In the genomic region with DNA sequence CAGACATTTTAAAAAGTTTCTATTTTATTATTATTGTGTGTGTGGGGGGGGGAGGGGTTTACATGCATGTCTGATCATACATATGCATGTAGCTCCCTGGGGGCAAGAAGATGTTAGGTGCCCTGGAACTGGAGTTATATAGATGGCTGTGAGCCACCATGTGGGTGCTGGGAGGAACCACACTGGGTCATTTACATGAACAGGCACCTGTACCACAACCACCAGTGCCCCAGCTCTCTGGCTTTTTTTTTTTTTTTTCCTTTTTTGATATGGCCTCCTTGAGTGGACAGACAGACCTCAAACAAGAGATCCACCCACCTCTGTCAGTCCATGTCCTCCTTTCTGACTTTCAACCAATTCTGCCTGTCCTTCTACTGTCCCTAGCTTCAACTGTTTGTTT, we compare ENCODE assay signal across 11 mouse cellular contexts. TPM values are rescaled to one million over a fixed set of nuclear protein-coding genes. Genes with fewer than 3 reads are reported as not detected.
A peak's percentile ranks its signal among the peaks of the same experiment; 100 is the strongest.
DNase-seq lines count a peak whose midpoint lies in the region; ATAC-seq and TF ChIP-seq lines count a peak whose summit lies in the region.
"Had no signal": no experiment of that assay in that cellular context is flagged by ENCODE, and none has a peak within 500 bp of the region (broad histone marks: within the 10 kb centered on the region; RNA-seq: fewer than 3 reads in every experiment).

No protein-coding gene starts in this region.

- DNase-seq in layer of hippocampus, adult 2 months (ENCODE audit: low spot score in 2 of 2) = no peak
- DNase-seq in layer of hippocampus, postnatal 14 days (ENCODE audit: low spot score in 2 of 2) = no peak
- DNase-seq in hindbrain, postnatal 0 days (ENCODE audit: low spot score) = no peak
- no peak for DNase-seq in adrenal gland, adult (ENCODE audit: inconsistent age in 2 of 2, low spot score in 1 of 2)
- DNase-seq in spleen, adult 18-20 months = no peak
- DNase-seq: adrenal gland, adult 8-10 months had no signal

- H3K79me2 ChIP-seq in myocyte (ENCODE audit: control insufficient read depth, insufficient read depth) = peaks cover 19% of the 10 kb centered on the region

- H3K4me1 ChIP-seq in cortical plate, adult 2 months (ENCODE audit: control insufficient read depth, insufficient read depth, low read length) = peaks cover 5% of the 10 kb centered on the region
- peaks cover 11% of the 10 kb centered on the region for H3K4me1 ChIP-seq in hindbrain, postnatal 0 days (ENCODE audit: insufficient read depth, low read length)

- TF ChIP-seq POLR2A in cortical plate, adult 2 months (IDR thresholded peaks at IDR 0.05; ENCODE audit: extremely low read depth, insufficient read depth, low read length) = no peak
- TF ChIP-seq POLR2A in myocyte (IDR thresholded peaks at IDR 0.05; ENCODE audit: insufficient read length, low read depth) = peak; percentile 9

- no peaks in the 10 kb centered on the region for H3K27me3 ChIP-seq in hindbrain, postnatal 0 days (ENCODE audit: insufficient read depth, low read length)
- H3K27me3 ChIP-seq in myocyte (ENCODE audit: control insufficient read depth, insufficient read depth, insufficient read length) = no peaks in the 10 kb centered on the region

- H3K4me2 ChIP-seq in hindbrain, postnatal 0 days (ENCODE audit: low read depth, low read length) = no peak overlapping the region
- H3K4me2 ChIP-seq in myocyte (ENCODE audit: low read depth) = peak overlapping the region; percentile 99

- H3K36me3 ChIP-seq in hindbrain, postnatal 0 days (ENCODE audit: insufficient read depth, low read length) = peaks cover 16% of the 10 kb centered on the region; the same call in 1 of the 2 replicates
- peaks cover 14% of the 10 kb centered on the region for H3K36me3 ChIP-seq in myocyte (ENCODE audit: control insufficient read depth, insufficient read depth)

- H3ac ChIP-seq in myocyte (ENCODE audit: control insufficient read depth, insufficient read length) = peak overlapping the region; percentile 97

- no peaks in the 10 kb centered on the region for H3K9me3 ChIP-seq in hindbrain, postnatal 0 days (ENCODE audit: low read length)

- TF ChIP-seq CTCF in layer of hippocampus, adult 2 months (conservative IDR thresholded peaks at IDR 0.05) = no peak
- TF ChIP-seq CTCF in cortical plate, adult 2 months (IDR thresholded peaks at IDR 0.05; ENCODE audit: extremely low read depth, insufficient read depth, low read length) = no peak
- no peak for TF ChIP-seq CTCF in hindbrain, postnatal 0 days (IDR thresholded peaks at IDR 0.05; ENCODE audit: low read depth)

- ATAC-seq in hindbrain, postnatal 0 days = no peak
- no peak for ATAC-seq in megakaryocyte-erythroid progenitor cell, adult 5-6 weeks (replicated peaks; ENCODE audit: low FRiP score, low TSS enrichment, poor library complexity, severe bottlenecking)

- H3K9ac ChIP-seq in hindbrain, postnatal 0 days (replicated peaks; ENCODE audit: low read length) = peak overlapping the region; percentile 83; the same call in 1 of the 2 replicates

- peak overlapping the region; percentile 96; the same call in 1 of the 2 replicates for H3K4me3 ChIP-seq in layer of hippocampus, adult 2 months
- peak overlapping the region; percentile 74; the same call in 1 of the 2 replicates for H3K4me3 ChIP-seq in cortical plate, adult 2 months (ENCODE audit: insufficient read depth, low read length)
- H3K4me3 ChIP-seq in hindbrain, postnatal 0 days (ENCODE audit: low read length) = no peak overlapping the region
- H3K4me3 ChIP-seq in myocyte = peak overlapping the region; percentile 86

- H3K27ac ChIP-seq in layer of hippocampus, adult 2 months = 0 out of 2 replicates have a peak overlapping the region, but pooled peaks have one; percentile 94
- no peak overlapping the region for H3K27ac ChIP-seq in cortical plate, adult 2 months (ENCODE audit: insufficient read depth, low read length)
- H3K27ac ChIP-seq in hindbrain, postnatal 0 days = no peak overlapping the region

TF ChIP-seq in myocyte, 11 proteins besides CTCF, POLR2A, EP300 and RAD21:
- TF ChIP-seq MAX (IDR thresholded peaks at IDR 0.05; ENCODE audit: low read depth) (no peak), TCF3 (IDR thresholded peaks at IDR 0.05; ENCODE audit: insufficient read length, low read depth) (no peak), POLR2AphosphoS2 (IDR thresholded peaks at IDR 0.05; ENCODE audit: insufficient read length, low read depth) (no peak), E2F4 (IDR thresholded peaks at IDR 0.05; ENCODE audit: insufficient read depth) (no peak), SRF (IDR thresholded peaks at IDR 0.05; ENCODE audit: control insufficient read depth, insufficient read length, low read depth) (no peak), REST (IDR thresholded peaks at IDR 0.05; ENCODE audit: insufficient read depth, insufficient read length) (no peak), TCF12 (IDR thresholded peaks at IDR 0.05; ENCODE audit: insufficient read depth, poor library complexity, severe bottlenecking) (no peak), MYOG (IDR thresholded peaks at IDR 0.05; ENCODE audit: control insufficient read depth in 1 of 3, insufficient read depth in 1 of 3, insufficient read length in 2 of 3, low read depth in 2 of 3) (no peak), CEBPB (IDR thresholded peaks at IDR 0.05; ENCODE audit: insufficient read depth, poor library complexity, severe bottlenecking) (no peak), USF1 (IDR thresholded peaks at IDR 0.05; ENCODE audit: low read depth) (no peak), MYOD1 (IDR thresholded peaks at IDR 0.05; ENCODE audit: control insufficient read depth in 1 of 3, insufficient read length in 2 of 3, low read depth in 2 of 3) (no peak)

RNA-seq across cellular contexts. Expression of gene Uqcrq, which starts 1.4 kb away (rescaled TPM):
- 100 to 1,000 TPM; 383 to 419 TPM for total RNA-seq in layer of hippocampus, adult 2 months (2021)
- total RNA-seq in layer of hippocampus, postnatal 14 days (2021) = 100 to 1,000 TPM; 539 to 559 TPM
- 413 and 414 TPM in 2 replicates for polyA plus RNA-seq in cortical plate, adult 2 months (2012; rRNA removed)
- total RNA-seq in hindbrain, postnatal 0 days (2014; rRNA removed) = 20.4 and 38.9 TPM in 2 replicates
- polyA plus RNA-seq in hindbrain, postnatal 0 days (2015; fragmentation: Nextera tagmentation; extraction: Ambion mirVana) = 1,041 and 1,049 TPM in 2 replicates
- 1,153 TPM for polyA plus RNA-seq in myocyte (2012; fragmentation: generic; extraction: Trizol)
- 289 and 326 TPM in 2 replicates for total RNA-seq in megakaryocyte-erythroid progenitor cell, adult 5-6 weeks (2014; fragmentation: Nextera tagmentation)
- 30.9 and 67.9 TPM in 2 replicates for total RNA-seq in megakaryocyte-erythroid progenitor cell, adult 5-6 weeks (2017)

RNA-seq across cellular contexts. Expression of gene Gdf9, which starts 1.6 kb away (rescaled TPM):
- total RNA-seq in layer of hippocampus, adult 2 months (2021) = 1 to 10 TPM in 1 of 2 experiments, under 1 TPM in 1; 0.67 to 2.0 TPM
- 1 to 10 TPM in 1 of 2 experiments, under 1 TPM in 1; 0.71 to 1.3 TPM for total RNA-seq in layer of hippocampus, postnatal 14 days (2021)
- 2.2 and 2.3 TPM in 2 replicates for polyA plus RNA-seq in cortical plate, adult 2 months (2012; rRNA removed)
- 0.11 and 2.1 TPM in 2 replicates for total RNA-seq in hindbrain, postnatal 0 days (2014; rRNA removed)
- polyA plus RNA-seq in hindbrain, postnatal 0 days (2015; fragmentation: Nextera tagmentation; extraction: Ambion mirVana) = 1.5 and 1.6 TPM in 2 replicates
- polyA plus RNA-seq in myocyte (2012; fragmentation: generic; extraction: Trizol) = 3.7 TPM
- total RNA-seq in megakaryocyte-erythroid progenitor cell, adult 5-6 weeks (2014; fragmentation: Nextera tagmentation) = 0.24 and 0.32 TPM in 2 replicates
- total RNA-seq in megakaryocyte-erythroid progenitor cell, adult 5-6 weeks (2017) = 0.42 and 0.80 TPM in 2 replicates

RNA-seq across cellular contexts. Expression of gene Leap2, which starts 6.2 kb away (rescaled TPM):
- total RNA-seq in layer of hippocampus, adult 2 months (2021) = not detected
- total RNA-seq in layer of hippocampus, postnatal 14 days (2021) = not detected
- polyA plus RNA-seq in cortical plate, adult 2 months (2012; rRNA removed) = not detected in 2 replicates
- not detected in 2 replicates for total RNA-seq in hindbrain, postnatal 0 days (2014; rRNA removed)
- not detected in 2 replicates for polyA plus RNA-seq in hindbrain, postnatal 0 days (2015; fragmentation: Nextera tagmentation; extraction: Ambion mirVana)
- not detected for polyA plus RNA-seq in myocyte (2012; fragmentation: generic; extraction: Trizol)
- total RNA-seq in megakaryocyte-erythroid progenitor cell, adult 5-6 weeks (2014; fragmentation: Nextera tagmentation) = 2.6 TPM in 1 of 2 replicates, not detected in the other
- total RNA-seq in megakaryocyte-erythroid progenitor cell, adult 5-6 weeks (2017) = not detected in 2 replicates
- total RNA-seq: adrenal gland, adult 8-10 months; left cerebral cortex, postnatal 36 days had no signal
- polyA plus RNA-seq: spleen, adult 2 months had no signal

RNA-seq across cellular contexts. Expression of gene Gm10447, which starts 27.7 kb away (rescaled TPM):
- under 1 TPM; 0.20 to 0.26 TPM for total RNA-seq in layer of hippocampus, adult 2 months (2021)
- under 1 TPM in 1 of 2 experiments, not detected in 1; 0.26 TPM for total RNA-seq in layer of hippocampus, postnatal 14 days (2021)
- 0.04 and 0.10 TPM in 2 replicates for polyA plus RNA-seq in cortical plate, adult 2 months (2012; rRNA removed)
- total RNA-seq in hindbrain, postnatal 0 days (2014; rRNA removed) = not detected in 2 replicates
- polyA plus RNA-seq in hindbrain, postnatal 0 days (2015; fragmentation: Nextera tagmentation; extraction: Ambion mirVana) = 0.10 TPM in 1 of 2 replicates, not detected in the other
- polyA plus RNA-seq in myocyte (2012; fragmentation: generic; extraction: Trizol) = 0.02 TPM
- total RNA-seq in megakaryocyte-erythroid progenitor cell, adult 5-6 weeks (2014; fragmentation: Nextera tagmentation) = not detected in 2 replicates
- not detected in 2 replicates for total RNA-seq in megakaryocyte-erythroid progenitor cell, adult 5-6 weeks (2017)

RNA-seq across cellular contexts. Expression of gene Shroom1, which starts 27.8 kb away (rescaled TPM):
- total RNA-seq in layer of hippocampus, adult 2 months (2021) = 1 to 10 TPM; 4.8 to 5.1 TPM
- 1 to 10 TPM; 4.0 to 4.5 TPM for total RNA-seq in layer of hippocampus, postnatal 14 days (2021)
- polyA plus RNA-seq in cortical plate, adult 2 months (2012; rRNA removed) = 6.5 and 6.8 TPM in 2 replicates
- 6.2 and 7.1 TPM in 2 replicates for total RNA-seq in hindbrain, postnatal 0 days (2014; rRNA removed)
- 2.4 and 2.9 TPM in 2 replicates for polyA plus RNA-seq in hindbrain, postnatal 0 days (2015; fragmentation: Nextera tagmentation; extraction: Ambion mirVana)
- 0.88 TPM for polyA plus RNA-seq in myocyte (2012; fragmentation: generic; extraction: Trizol)
- total RNA-seq in megakaryocyte-erythroid progenitor cell, adult 5-6 weeks (2014; fragmentation: Nextera tagmentation) = not detected in 2 replicates
- total RNA-seq in megakaryocyte-erythroid progenitor cell, adult 5-6 weeks (2017) = not detected in 2 replicates
